In genomic region chr2:33559334-33559733, GRCm38 (mm10) we compare ENCODE assay signal across 12 mouse cellular contexts.
DNase-seq lines count a peak whose midpoint lies in the region; ATAC-seq and TF ChIP-seq lines count a peak whose summit lies in the region.
"Had no signal": no experiment of that assay in that cellular context is flagged by ENCODE, and none has a peak within 500 bp of the region (broad histone marks: within the 10 kb centered on the region; RNA-seq: fewer than 3 reads in every experiment).

No protein-coding gene starts in this region.

- no peak overlapping the region for H3K27ac ChIP-seq in forebrain, postnatal 0 days (ENCODE audit: low read depth, low read length)
- H3K27ac ChIP-seq in forebrain, embryonic 16.5 days (ENCODE audit: low read length) = no peak overlapping the region
- H3K27ac ChIP-seq in limb, embryonic 15.5 days = no peak overlapping the region
- H3K27ac ChIP-seq: liver, embryonic 13.5 days had no signal

- H3K9me3 ChIP-seq in forebrain, postnatal 0 days (ENCODE audit: low read length) = no peaks in the 10 kb centered on the region
- no peaks in the 10 kb centered on the region for H3K9me3 ChIP-seq in forebrain, embryonic 16.5 days (ENCODE audit: control insufficient read depth, low read length)
- H3K9me3 ChIP-seq in limb, embryonic 15.5 days = no peaks in the 10 kb centered on the region
- H3K9me3 ChIP-seq: liver, embryonic 13.5 days; megakaryocyte, embryonic 14.5 days had no signal

- TF ChIP-seq CTCF in forebrain, postnatal 0 days (IDR thresholded peaks at IDR 0.05; ENCODE audit: low read depth) = no peak

- no peaks in the 10 kb centered on the region for H3K36me3 ChIP-seq in forebrain, postnatal 0 days (ENCODE audit: insufficient read depth)
- H3K36me3 ChIP-seq in forebrain, embryonic 16.5 days (ENCODE audit: control insufficient read depth, insufficient read depth) = no peaks in the 10 kb centered on the region
- peaks cover under 1% of the 10 kb centered on the region; the same call in 1 of the 2 replicates for H3K36me3 ChIP-seq in limb, embryonic 15.5 days
- H3K36me3 ChIP-seq: liver, embryonic 13.5 days had no signal

- H3K27me3 ChIP-seq in forebrain, postnatal 0 days (ENCODE audit: insufficient read depth, low read length) = no peaks in the 10 kb centered on the region
- peaks cover 6% of the 10 kb centered on the region; the same call in 1 of the 2 replicates for H3K27me3 ChIP-seq in forebrain, embryonic 16.5 days (replicated peaks; ENCODE audit: control insufficient read depth, insufficient read depth, low read length)
- 0 out of 2 replicates have a peak, but pooled peaks cover 5% of the 10 kb centered on the region for H3K27me3 ChIP-seq in limb, embryonic 15.5 days

- H3K9ac ChIP-seq in forebrain, postnatal 0 days = no peak overlapping the region
- H3K9ac ChIP-seq in forebrain, embryonic 16.5 days (replicated peaks; ENCODE audit: low read depth, low read length) = no peak overlapping the region
- 0 out of 2 replicates have a peak overlapping the region, but pooled peaks have one; percentile 10 for H3K9ac ChIP-seq in limb, embryonic 15.5 days
- H3K9ac ChIP-seq: liver, embryonic 13.5 days had no signal

- peak; percentile 40 for ATAC-seq in forebrain, postnatal 0 days
- no peak for ATAC-seq in forebrain, embryonic 16.5 days
- 0 out of 2 replicates have a peak, but pooled peaks have one; percentile 18 for ATAC-seq in limb, embryonic 15.5 days (ENCODE audit: insufficient number of reproducible peaks, low FRiP score, low TSS enrichment, low read depth)

- no peak overlapping the region for H3K4me3 ChIP-seq in forebrain, postnatal 0 days (ENCODE audit: low read depth, low read length)
- no peak overlapping the region for H3K4me3 ChIP-seq in forebrain, embryonic 16.5 days (replicated peaks; ENCODE audit: low read length)
- H3K4me3 ChIP-seq in limb, embryonic 15.5 days = no peak overlapping the region; the same call in 1 of the 2 replicates
- H3K4me3 ChIP-seq: liver, embryonic 13.5 days; megakaryocyte, embryonic 14.5 days had no signal

- intact Hi-C loops in gastrocnemius, postnatal 36 days (cut with DNase I) = no loop called here

- no peak overlapping the region for H3K4me2 ChIP-seq in forebrain, postnatal 0 days (ENCODE audit: low read depth)
- no peak overlapping the region for H3K4me2 ChIP-seq in forebrain, embryonic 16.5 days (ENCODE audit: low read length)
- peak overlapping the region; percentile 40 for H3K4me2 ChIP-seq in limb, embryonic 15.5 days
- H3K4me2 ChIP-seq: liver, embryonic 13.5 days had no signal

- WGBS in forebrain, postnatal 0 days = 22% methylated on average over 7 of the region's 7 CpGs
- 21% methylated on average over 7 of the region's 7 CpGs for WGBS in forebrain, embryonic 16.5 days
- WGBS in limb, embryonic 15.5 days = 23% methylated on average over 7 of the region's 7 CpGs

- DNase-seq in forebrain, postnatal 0 days = peak; percentile 32
- peak; percentile 22 for DNase-seq in layer of hippocampus, adult 11-12 months (ENCODE audit: low spot score)
- DNase-seq in layer of hippocampus, adult 9-10 months (ENCODE audit: low spot score) = no peak
- DNase-seq in ZHBTc4 (ENCODE audit: low read depth, low spot score) = peak; percentile 27
- no peak for DNase-seq in adrenal gland, postnatal 4 days (ENCODE audit: low spot score in 2 of 2)
- DNase-seq in gastrocnemius, postnatal 36 days = no peak
- DNase-seq: cerebellum, adult 11-12 months; gastrocnemius, postnatal 25 days had no signal

- H3K4me1 ChIP-seq in forebrain, postnatal 0 days (ENCODE audit: insufficient read depth) = no peaks in the 10 kb centered on the region
- peaks cover 4% of the 10 kb centered on the region; the same call in 1 of the 2 replicates for H3K4me1 ChIP-seq in forebrain, embryonic 16.5 days (replicated peaks; ENCODE audit: control insufficient read depth, insufficient read depth, low read length)
- peaks cover 32% of the 10 kb centered on the region for H3K4me1 ChIP-seq in limb, embryonic 15.5 days
- H3K4me1 ChIP-seq: liver, embryonic 13.5 days; megakaryocyte, embryonic 14.5 days had no signal

Comparison
In these comparisons a context has a peak if more than half of its experiments do, and no peak if none do; other contexts are left out.
1. DNase-seq: peak in forebrain, postnatal 0 days (single experiment), layer of hippocampus, adult 11-12 months (single experiment) and ZHBTc4 (single experiment); none in layer of hippocampus, adult 9-10 months (single experiment), adrenal gland, postnatal 4 days (0 of 2) and gastrocnemius, postnatal 36 days (0 of 2).